Mouse (Mus musculus) frontal cortex, postnatal 14 days (tissue): Measurements from ENCODE around the gene Tbcel.

ENCODE experiments used
- DNase-seq, 2 experiments: peaks; one replicate each; pipeline ENCODE4 v3.0.0; 2022; ENCODE audit warnings: low spot score in 2 of 2

Gene Tbcel

DNA sequence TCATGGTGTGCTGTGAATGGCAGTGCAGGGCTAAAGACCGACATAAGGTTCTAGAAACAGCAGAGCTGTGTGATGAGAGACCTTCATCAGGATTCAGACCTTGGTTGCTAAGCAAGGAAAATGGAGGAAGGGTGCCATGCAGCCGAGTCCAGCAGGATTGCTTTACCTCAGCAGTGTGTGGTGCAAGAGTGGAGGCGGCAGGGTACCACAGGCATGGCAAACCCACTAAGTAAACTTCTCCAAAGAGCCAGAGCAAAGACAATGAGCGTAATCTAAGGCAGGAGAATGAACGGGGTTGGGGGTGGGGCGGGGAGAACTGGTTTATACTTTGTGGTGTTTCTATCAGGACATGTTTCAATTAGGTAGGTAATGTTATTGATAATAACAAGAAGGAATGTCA is 58.6 kb downstream of the Tbcel start:
- DNase-seq: no peak

DNA sequence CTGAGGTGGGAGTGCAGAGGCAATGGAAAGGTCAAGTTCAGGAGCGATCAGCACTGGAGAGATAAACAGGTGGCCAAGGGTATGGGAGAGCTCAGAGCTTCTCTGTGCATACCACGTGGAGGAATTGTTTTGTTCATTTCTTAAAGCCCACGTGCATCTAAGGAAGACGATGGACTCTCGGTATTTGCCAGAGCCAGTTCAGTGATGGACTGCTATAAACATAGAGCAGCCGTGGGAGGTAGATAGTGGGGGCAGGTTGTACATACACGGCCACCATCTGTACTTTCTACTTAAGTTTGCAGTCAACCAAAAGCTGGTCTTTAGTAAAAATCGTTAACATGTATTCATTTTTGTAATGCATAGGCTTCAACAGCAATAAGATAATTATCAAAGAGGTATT is 65.5 kb downstream of the Tbcel start:
- DNase-seq: no peak

GRCm38 (mm10) chr9:42441234-42441633 is 66.4 kb downstream of the Tbcel start:
- no peak for DNase-seq

GRCm38 (mm10) chr9:42439446-42439845 is 68.2 kb downstream of the Tbcel start:
- DNase-seq: no peak

DNA sequence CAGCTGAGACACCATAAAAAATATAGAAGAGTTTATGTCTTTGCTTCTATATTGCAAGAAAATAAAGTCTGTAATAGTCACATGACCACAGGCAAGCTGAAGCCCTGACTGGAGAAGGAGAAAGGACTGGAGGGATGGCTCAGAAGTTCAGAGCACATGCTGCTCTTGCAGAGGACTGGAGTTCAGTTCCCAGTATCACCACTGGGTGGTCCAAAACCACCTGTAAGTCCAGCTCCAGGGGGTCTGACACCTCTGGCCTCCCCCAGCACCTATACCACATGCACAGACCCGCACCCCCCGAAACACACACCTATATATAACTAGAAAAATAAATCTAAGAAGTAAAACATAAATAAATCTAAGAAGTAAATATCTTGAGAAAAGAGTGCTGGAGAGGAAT is 75.5 kb downstream of the Tbcel start:
- DNase-seq: no peak

GRCm38 (mm10) chr9:42431606-42432005 is 76.0 kb downstream of the Tbcel start:
- no peak for DNase-seq

DNA sequence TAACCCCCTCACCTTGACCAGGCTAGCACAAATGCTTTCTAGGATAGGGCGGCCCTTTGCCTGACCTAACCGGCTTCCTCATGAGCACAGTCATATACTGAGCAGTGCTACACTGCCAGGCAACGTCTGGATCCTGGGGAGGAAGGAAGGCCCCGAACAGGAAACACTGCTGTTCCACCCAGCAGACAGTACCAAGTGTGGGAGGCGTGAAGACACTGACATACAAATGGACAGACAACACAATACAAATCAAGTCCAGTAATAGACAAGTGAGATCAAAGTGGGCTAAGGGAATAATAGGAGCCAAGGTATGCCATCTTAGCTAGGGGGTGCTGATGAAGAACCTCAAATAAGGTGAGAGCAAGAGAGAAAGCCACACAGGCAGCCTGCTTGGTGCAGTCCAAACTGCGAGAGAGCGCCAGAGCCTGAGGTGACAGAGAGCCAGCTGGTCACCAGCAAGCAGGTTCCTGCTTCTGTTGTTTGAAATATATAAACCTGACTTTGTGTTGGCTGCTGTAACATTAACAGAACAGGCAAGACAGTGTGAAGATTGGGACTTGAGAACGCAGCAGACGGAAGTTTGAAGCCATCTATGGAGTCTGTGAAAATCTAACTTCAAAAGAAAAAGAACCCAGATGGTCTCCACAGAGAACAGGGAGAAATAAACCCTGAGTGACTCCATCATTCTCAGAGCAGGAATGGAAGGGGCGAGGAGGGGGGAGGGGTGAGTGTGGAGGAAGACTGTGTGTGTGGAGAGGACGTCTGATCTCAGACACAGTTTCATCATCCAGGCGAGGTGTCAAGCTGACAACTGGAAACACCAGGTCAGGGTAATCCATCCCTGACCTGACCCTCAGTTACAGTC is 79.3 kb downstream of the Tbcel start:
- no peak for DNase-seq

DNA sequence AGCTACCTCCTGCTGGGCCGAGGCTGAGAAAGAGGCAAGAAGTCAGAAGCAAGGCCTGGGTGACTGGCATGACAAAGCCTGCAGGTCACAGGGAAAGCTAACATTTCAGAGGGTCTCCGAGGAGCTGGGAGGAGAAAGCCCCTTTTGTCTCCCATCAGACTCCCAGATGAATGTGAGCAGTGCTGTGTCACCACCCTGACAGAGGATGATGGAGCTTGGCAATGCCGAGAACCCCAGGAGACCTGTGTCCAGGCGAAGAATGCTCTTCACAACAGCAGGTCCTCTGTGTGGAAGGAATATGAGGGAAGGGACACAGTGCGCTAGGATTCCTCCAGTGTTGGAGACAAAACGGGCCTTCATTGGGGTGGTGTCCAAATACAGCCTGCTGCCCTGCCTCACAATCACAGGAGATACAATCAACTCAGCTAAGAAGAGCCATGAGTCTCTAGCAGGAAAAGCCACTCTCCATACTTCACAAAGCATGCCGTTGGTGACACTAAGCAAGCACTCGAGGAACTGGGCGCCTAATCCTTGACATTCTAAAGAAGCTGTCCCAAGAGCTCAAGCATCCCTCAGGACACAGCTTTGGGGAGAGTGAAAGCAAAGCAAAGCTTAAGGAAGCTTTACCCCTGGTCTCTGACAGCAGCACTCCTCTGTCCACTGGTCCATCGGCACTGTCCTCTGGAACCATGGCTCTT is 80.8 kb downstream of the Tbcel start:
- DNase-seq: no peak

- DNase-seq: no peak
Observed at GRCm38 (mm10) chr9:42423649-42424048, 84.0 kb downstream of the Tbcel start.

GRCm38 (mm10) chr9:42419687-42420086 is 87.9 kb downstream of the Tbcel start:
- DNase-seq: no peak

- DNase-seq: no peak
Observed at GRCm38 (mm10) chr9:42418786-42419185, 88.8 kb downstream of the Tbcel start.

GRCm38 (mm10) chr9:42417352-42417952 is 90.2 kb downstream of the Tbcel start:
- DNase-seq: no peak

GRCm38 (mm10) chr9:42415184-42415583 is 92.4 kb downstream of the Tbcel start:
- no peak for DNase-seq

- DNase-seq: no peak
Observed at GRCm38 (mm10) chr9:42413345-42413744, 94.3 kb downstream of the Tbcel start.

DNA sequence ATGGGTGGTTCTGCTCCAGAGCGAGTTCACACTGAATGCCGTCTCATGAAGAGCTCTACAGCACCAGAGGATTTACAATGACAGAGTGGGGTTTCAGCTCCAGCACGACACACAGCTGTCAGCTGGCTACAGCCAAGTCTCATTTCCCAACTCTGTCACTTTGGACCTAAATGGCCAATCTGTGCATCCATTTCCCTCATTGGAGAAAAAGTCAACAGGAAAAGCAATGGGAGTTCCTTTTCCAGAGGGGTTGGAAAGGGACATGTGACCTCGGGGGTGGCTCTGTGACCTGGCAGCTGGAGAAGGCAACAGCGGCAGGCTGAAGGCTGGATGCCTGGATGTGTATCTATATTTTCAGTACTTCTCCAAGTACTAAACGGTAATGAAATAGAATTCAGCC is 96.3 kb downstream of the Tbcel start:
- DNase-seq: no peak

DNA sequence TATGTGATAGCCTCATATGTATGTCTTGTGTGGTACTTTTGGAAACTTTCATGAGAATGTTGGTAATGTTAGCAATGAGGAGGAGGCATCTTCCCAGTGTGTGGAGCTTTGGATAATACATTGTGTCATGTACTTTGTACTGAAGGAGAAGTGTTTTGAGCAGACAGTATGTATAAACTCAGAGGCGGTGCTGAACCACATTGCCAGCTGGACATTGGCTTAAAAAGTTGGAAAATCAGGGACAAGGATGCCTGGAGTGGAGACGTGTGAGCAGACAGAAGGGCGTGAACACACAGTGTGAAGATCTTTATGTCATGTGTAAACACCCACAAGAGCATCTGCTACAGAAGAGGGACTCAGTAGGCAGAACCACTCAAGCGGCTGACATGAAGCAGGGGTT is 101.9 kb downstream of the Tbcel start:
- no peak for DNase-seq

DNA sequence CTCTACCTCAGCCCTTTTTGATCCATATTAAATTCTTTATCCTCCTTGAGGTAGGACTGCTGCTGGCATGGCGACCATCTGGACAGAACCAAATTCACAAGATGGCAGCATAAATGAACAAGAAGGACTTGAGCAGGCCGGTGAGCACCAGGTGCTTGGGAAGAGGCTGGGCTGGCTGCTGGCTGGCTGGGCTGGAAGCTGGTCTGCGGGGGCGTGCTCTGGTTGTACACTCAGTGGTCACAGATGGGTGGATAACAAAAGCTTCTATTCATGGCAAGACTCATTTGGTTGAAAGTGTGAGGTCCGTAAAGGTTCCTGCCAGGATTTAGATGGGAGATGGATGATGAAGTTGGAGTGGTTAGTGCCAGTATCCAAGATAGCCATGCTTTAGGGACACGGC is 106.1 kb downstream of the Tbcel start:
- DNase-seq: no peak

- DNase-seq: no peak
Observed at GRCm38 (mm10) chr9:42399829-42400228, 107.8 kb downstream of the Tbcel start, which contains the start of gene Tecta. Gene Tecta, minus strand, starts transcription at chr9:42399929.

GRCm38 (mm10) chr9:42396141-42396540 is 111.5 kb downstream of the Tbcel start:
- DNase-seq: no peak

GRCm38 (mm10) chr9:42394903-42395302 is 112.7 kb downstream of the Tbcel start:
- no peak for DNase-seq

- no peak for DNase-seq
Observed at GRCm38 (mm10) chr9:42394321-42394720, 113.3 kb downstream of the Tbcel start.

DNA sequence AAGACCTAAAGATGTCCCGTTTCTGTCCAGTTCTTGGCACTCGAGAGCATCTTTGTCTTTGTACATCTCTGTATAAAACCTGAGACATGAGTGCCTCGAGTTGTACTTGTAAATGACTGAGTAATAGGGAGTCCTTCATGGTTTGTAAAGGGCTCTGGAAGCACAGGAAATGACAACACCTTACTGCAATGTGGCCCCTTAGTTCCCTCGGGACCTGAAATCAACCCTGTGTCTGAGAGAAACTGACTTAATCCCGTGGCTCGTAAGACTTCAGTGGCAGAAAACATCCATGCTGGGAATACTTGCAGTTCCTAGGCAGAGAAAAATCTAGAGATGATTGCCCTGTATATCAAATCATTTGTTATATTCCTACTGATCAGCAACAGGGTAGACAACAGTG is 114.7 kb downstream of the Tbcel start:
- no peak for DNase-seq

- DNase-seq: no peak
Observed at GRCm38 (mm10) chr9:42388490-42388889, 119.1 kb downstream of the Tbcel start.
